Mouse (Mus musculus) left cerebral cortex, adult 18-20 months (tissue): ENCODE measurements around the gene Gas7. TPM values are rescaled to one million over a fixed set of nuclear protein-coding genes. Genes with fewer than 3 reads are reported as not detected.

Source experiments
- DNase-seq, 2 experiments: peaks; one replicate each; pipeline ENCODE4 v3.0.0; 2021 to 2022; ENCODE audit warnings: low spot score in 2 of 2, mixed read lengths in 1 of 2
- total RNA-seq, 2 experiments: library from RNA; stranded (reverse); gene quantifications; 2 replicates each; pipeline ENCODE4 v1.2.3; 2021

The Gas7 gene
- total RNA-seq, 2 experiments from 2014 or later = 523 to 544 TPM

- peak; percentile 61 to 64 for DNase-seq
These were observed 197.1 kb downstream of the Gas7 start for GRCm38 (mm10) chr11:67652194-67652892.

GRCm38 (mm10) chr11:67652893-67653255 lies 197.6 kb downstream of the Gas7 start:
- no peak for DNase-seq

- no peak for DNase-seq
These were observed 198.4 kb downstream of the Gas7 start for GRCm38 (mm10) chr11:67653521-67654090.

- DNase-seq = no peak
These were observed 199.3 kb downstream of the Gas7 start for GRCm38 (mm10) chr11:67654514-67654913.

GRCm38 (mm10) chr11:67655236-67655959 lies 200.2 kb downstream of the Gas7 start:
- peak; percentile 44 to 67 for DNase-seq

- DNase-seq = no peak
These were observed 201.1 kb downstream of the Gas7 start for GRCm38 (mm10) chr11:67656366-67656765.

GRCm38 (mm10) chr11:67656811-67657210 lies 201.6 kb downstream of the Gas7 start:
- DNase-seq = no peak

GRCm38 (mm10) chr11:67657685-67658382 lies 202.6 kb downstream of the Gas7 start:
- DNase-seq = peak in 1 of 2 experiments; percentile 55

- no peak for DNase-seq
These were observed 206.2 kb downstream of the Gas7 start for GRCm38 (mm10) chr11:67661465-67661864.

GRCm38 (mm10) chr11:67663437-67663836 lies 208.2 kb downstream of the Gas7 start:
- DNase-seq = no peak

GRCm38 (mm10) chr11:67664261-67664660 lies 209.0 kb downstream of the Gas7 start:
- peak; percentile 69 to 79 for DNase-seq

- DNase-seq = peak; percentile 70 to 79
These were observed 209.7 kb downstream of the Gas7 start for GRCm38 (mm10) chr11:67664918-67665317.

GRCm38 (mm10) chr11:67666129-67666528 lies 210.9 kb downstream of the Gas7 start:
- no peak for DNase-seq

- peak; percentile 78 to 87 for DNase-seq
These were observed 212.5 kb downstream of the Gas7 start for GRCm38 (mm10) chr11:67667531-67668332.

GRCm38 (mm10) chr11:67668460-67669007 lies 213.3 kb downstream of the Gas7 start:
- DNase-seq = no peak

- DNase-seq = no peak
These were observed 214.8 kb downstream of the Gas7 start for GRCm38 (mm10) chr11:67670031-67670430.

GRCm38 (mm10) chr11:67672140-67672539 lies 216.9 kb downstream of the Gas7 start:
- peak; percentile 49 to 63 for DNase-seq

GRCm38 (mm10) chr11:67675562-67676540 lies 220.6 kb downstream of the Gas7 start:
- DNase-seq = peak; percentile 63 to 71

GRCm38 (mm10) chr11:67679300-67679699 lies 224.1 kb downstream of the Gas7 start:
- DNase-seq = no peak
